Mouse (Mus musculus): ENCODE data around the gene Slc25a36. TPM values are rescaled to one million over a fixed set of nuclear protein-coding genes. Genes with fewer than 3 reads are reported as not detected.
A peak's percentile ranks its signal among the peaks of the same experiment; 100 is the strongest.

The Slc25a36 gene
- total and polyA plus RNA-seq, 2 experiments, result 0.95 to 8.3 TPM

DNA sequence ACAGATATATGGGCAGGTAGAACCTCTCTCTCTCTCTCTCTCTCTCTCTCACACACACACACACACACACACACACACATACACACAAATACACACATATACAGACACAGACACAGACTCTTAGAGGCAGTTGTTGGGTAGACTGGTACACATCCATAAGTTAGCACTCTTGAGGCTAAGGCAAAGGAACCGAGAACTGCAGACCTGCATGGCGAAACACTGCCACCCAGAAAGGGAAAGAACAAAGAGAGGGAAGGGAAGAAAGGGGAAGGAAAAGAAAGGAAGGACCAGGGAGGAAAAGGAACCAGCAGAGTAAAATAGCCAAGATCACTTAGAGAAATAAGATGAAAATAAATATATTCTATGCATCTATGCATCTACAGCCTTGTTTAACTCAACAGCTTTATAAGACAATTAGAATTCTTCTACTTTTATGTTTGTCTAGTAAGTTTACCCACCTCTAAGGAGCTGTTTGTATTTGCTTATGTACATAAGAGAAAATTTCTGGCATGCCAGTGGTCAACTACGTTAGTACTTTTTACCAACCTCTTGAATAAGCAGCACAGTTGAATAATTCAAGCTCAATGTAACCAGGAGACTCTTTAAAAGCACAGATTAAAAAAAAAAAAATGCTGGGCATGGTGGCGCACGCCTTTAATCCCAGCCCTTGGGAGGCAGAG, 4.3 kb downstream of the Slc25a36 start:
- Histone ChIP-seq H3K27ac (replicated peaks; ENCODE audit: insufficient read depth, low read depth, low read length) (no peak overlapping the region), H3K4me3 (ENCODE audit: insufficient read depth, low read depth, low read length) (no peak overlapping the region), H3K36me3 (ENCODE audit: control insufficient read depth, insufficient read depth, low read length) (no peaks in the 10 kb centered on the region), H3K4me1 (ENCODE audit: control insufficient read depth, insufficient read depth, low read length) (no peaks in the 10 kb centered on the region), H3K9ac (ENCODE audit: low read depth, low read length) (no peak overlapping the region), H3K27me3 (ENCODE audit: control insufficient read depth, insufficient read depth, low read length) (peaks cover 3% of the 10 kb centered on the region; the same call in 1 of the 2 replicates), H3K79me2 (ENCODE audit: control insufficient read depth, insufficient read depth, low read length) (no peaks in the 10 kb centered on the region; the same call in 1 of the 2 replicates)
- no peak for TF ChIP-seq POLR2A (IDR thresholded peaks at IDR 0.05; ENCODE audit: extremely low read depth, insufficient read depth, low read length)
- TF ChIP-seq CTCF (IDR thresholded peaks at IDR 0.05; ENCODE audit: low read depth, low read length), result no peak
- no peak for DNase-seq (ENCODE audit: extremely low read depth, low read depth, low spot score)
- 88% methylated on average over 5 of the region's 5 CpGs for WGBS

DNA sequence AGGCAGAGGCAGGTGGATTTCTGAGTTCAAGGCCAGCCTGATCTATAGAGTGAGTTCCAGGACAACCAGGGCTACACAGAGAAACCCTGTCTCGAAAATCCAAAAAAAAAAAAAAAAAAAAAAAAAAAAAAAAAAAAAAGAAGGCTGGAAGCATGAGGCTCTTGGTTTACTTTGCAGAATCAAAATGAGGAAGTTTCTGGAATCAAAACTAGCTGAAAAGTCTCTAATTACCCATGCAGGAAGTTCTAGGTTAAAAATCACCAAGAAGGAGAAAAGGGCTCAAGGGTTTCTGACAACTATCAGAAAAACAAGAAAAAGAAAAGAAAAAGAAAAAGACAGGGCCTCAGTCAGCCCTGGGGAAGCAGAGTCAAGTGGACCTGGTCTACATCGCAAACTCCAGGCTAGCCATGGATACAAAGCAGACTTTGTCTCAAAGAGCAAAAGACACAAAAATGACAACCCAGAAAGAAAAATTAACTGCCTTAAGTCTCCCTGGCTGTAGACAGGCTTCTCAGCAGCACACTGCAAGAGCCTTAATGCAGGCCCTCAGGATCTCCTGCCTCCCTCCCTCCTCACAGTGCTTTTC, 5.5 kb downstream of the Slc25a36 start:
- H3K27ac ChIP-seq (replicated peaks; ENCODE audit: insufficient read depth, low read depth, low read length), result 0 out of 2 replicates have a peak overlapping the region, but pooled peaks have one; percentile 5
- no peaks in the 10 kb centered on the region for H3K4me1 ChIP-seq (ENCODE audit: control insufficient read depth, insufficient read depth, low read length)
- H3K36me3 ChIP-seq (ENCODE audit: control insufficient read depth, insufficient read depth, low read length), result no peaks in the 10 kb centered on the region
- H3K9ac ChIP-seq (ENCODE audit: low read depth, low read length), result no peak overlapping the region
- TF ChIP-seq CTCF (IDR thresholded peaks at IDR 0.05; ENCODE audit: low read depth, low read length) (no peak), POLR2A (IDR thresholded peaks at IDR 0.05; ENCODE audit: extremely low read depth, insufficient read depth, low read length) (no peak)
- no peak for DNase-seq (ENCODE audit: extremely low read depth, low read depth, low spot score)
- peaks cover 3% of the 10 kb centered on the region; the same call in 1 of the 2 replicates for H3K27me3 ChIP-seq (ENCODE audit: control insufficient read depth, insufficient read depth, low read length)
- WGBS, result 82% methylated on average over 2 of the region's 2 CpGs
- H3K79me2 ChIP-seq (ENCODE audit: control insufficient read depth, insufficient read depth, low read length), result no peaks in the 10 kb centered on the region; the same call in 1 of the 2 replicates
- H3K4me3 ChIP-seq (ENCODE audit: insufficient read depth, low read depth, low read length), result no peak overlapping the region

DNA sequence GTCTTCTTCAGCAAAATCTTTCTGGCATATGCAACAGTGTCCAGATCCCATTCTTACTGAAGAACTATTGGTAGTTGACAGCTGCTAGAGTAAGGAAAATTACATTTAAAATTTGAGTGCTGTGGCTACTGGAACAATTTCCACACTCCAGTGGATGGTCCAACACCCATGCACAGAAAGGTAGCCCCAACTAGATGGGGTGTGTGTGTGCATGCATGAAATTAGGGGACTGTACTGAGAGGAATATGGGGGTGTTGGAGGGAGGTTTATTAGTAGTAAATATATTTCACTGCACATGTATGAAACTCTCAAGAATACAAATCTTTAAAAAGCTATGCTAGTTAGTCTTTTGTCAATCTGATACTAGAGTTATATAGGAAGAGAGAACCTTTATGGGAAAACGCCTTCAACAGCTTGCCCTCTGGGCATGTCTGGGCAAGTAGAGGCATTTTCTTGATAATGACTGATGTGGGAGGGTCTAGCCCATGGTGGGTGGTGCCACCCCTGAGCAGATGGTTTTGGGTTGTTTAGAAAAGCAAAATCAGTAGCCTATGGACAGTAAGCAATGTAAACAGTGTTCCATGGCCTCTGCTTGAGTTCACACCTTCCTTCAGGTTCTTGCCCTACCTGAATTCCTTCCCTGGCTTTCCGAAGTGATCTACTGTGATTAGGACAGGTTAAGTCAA, 7.4 kb downstream of the Slc25a36 start:
- Histone ChIP-seq H3K36me3 (ENCODE audit: control insufficient read depth, insufficient read depth, low read length) (no peaks in the 10 kb centered on the region), H3K27me3 (ENCODE audit: control insufficient read depth, insufficient read depth, low read length) (peaks cover 3% of the 10 kb centered on the region; the same call in 1 of the 2 replicates), H3K9ac (ENCODE audit: low read depth, low read length) (no peak overlapping the region), H3K27ac (replicated peaks; ENCODE audit: insufficient read depth, low read depth, low read length) (no peak overlapping the region), H3K79me2 (ENCODE audit: control insufficient read depth, insufficient read depth, low read length) (no peaks in the 10 kb centered on the region; the same call in 1 of the 2 replicates), H3K4me3 (ENCODE audit: insufficient read depth, low read depth, low read length) (no peak overlapping the region), H3K4me1 (ENCODE audit: control insufficient read depth, insufficient read depth, low read length) (no peaks in the 10 kb centered on the region)
- TF ChIP-seq POLR2A (IDR thresholded peaks at IDR 0.05; ENCODE audit: extremely low read depth, insufficient read depth, low read length), result no peak
- no peak for TF ChIP-seq CTCF (IDR thresholded peaks at IDR 0.05; ENCODE audit: low read depth, low read length)
- 68% methylated on average over 2 of the region's 2 CpGs for WGBS
- DNase-seq (ENCODE audit: extremely low read depth, low read depth, low spot score), result no peak

DNA sequence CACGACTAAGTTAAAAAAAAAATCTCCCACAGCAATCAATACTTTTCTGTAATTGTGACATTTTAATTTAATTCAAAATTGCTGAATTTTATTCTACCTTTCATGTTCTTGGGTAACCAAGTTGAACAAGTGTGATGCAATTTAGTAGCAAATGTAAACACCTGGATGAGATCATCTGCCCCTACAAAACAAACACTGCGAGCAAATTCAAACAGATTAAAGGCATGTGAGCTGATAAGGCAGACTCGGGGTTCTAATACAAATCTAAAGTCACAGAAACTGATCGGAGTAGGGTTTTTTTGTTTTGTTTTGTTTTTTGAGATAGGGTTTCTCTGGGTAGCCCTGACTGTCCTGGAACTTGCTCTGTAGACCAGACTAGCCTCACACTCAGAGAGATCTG, 12.0 kb downstream of the Slc25a36 start:
- Histone ChIP-seq H3K4me1 (ENCODE audit: control insufficient read depth, insufficient read depth, low read length) (no peaks in the 10 kb centered on the region), H3K79me2 (ENCODE audit: control insufficient read depth, insufficient read depth, low read length) (no peaks in the 10 kb centered on the region), H3K36me3 (ENCODE audit: control insufficient read depth, insufficient read depth, low read length) (no peaks in the 10 kb centered on the region), H3K27ac (replicated peaks; ENCODE audit: insufficient read depth, low read depth, low read length) (no peak overlapping the region), H3K4me3 (ENCODE audit: insufficient read depth, low read depth, low read length) (no peak overlapping the region), H3K27me3 (ENCODE audit: control insufficient read depth, insufficient read depth, low read length) (peaks cover 9% of the 10 kb centered on the region; the same call in 1 of the 2 replicates), H3K9ac (ENCODE audit: low read depth, low read length) (no peak overlapping the region)
- TF ChIP-seq POLR2A (IDR thresholded peaks at IDR 0.05; ENCODE audit: extremely low read depth, insufficient read depth, low read length) (no peak), CTCF (IDR thresholded peaks at IDR 0.05; ENCODE audit: low read depth, low read length) (no peak)
- 21% methylated on average over 4 of the region's 4 CpGs for WGBS
- DNase-seq (ENCODE audit: extremely low read depth, low read depth, low spot score), result peak; percentile 73

DNA sequence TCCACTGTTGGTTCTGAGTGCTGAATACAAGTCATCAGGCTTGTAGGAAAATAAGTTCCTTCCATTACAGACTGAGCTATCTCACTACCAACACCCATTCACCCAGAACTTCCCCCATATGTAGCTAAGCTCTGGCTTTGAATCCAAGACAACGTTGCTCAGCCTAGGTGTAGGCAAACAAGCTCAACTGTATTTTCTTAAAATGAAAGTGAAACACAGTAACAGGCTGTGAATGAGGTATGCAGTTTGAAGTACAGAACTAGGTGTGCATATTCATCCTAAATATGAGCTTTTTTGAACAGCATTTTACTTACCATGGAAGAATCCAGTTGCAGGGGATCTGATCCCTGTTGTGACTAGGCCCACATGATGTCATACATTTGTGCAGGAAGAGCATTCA, 14.8 kb downstream of the Slc25a36 start:
- peaks cover 9% of the 10 kb centered on the region; the same call in 1 of the 2 replicates for H3K27me3 ChIP-seq (ENCODE audit: control insufficient read depth, insufficient read depth, low read length)

More for the DNA sequence above, 14.8 kb downstream of the Slc25a36 start:
- WGBS, result 52% methylated on average over 1 of the region's 1 CpGs
- Histone ChIP-seq H3K4me1 (ENCODE audit: control insufficient read depth, insufficient read depth, low read length) (no peaks in the 10 kb centered on the region), H3K36me3 (ENCODE audit: control insufficient read depth, insufficient read depth, low read length) (no peaks in the 10 kb centered on the region), H3K27ac (replicated peaks; ENCODE audit: insufficient read depth, low read depth, low read length) (no peak overlapping the region), H3K4me3 (ENCODE audit: insufficient read depth, low read depth, low read length) (no peak overlapping the region), H3K9ac (ENCODE audit: low read depth, low read length) (no peak overlapping the region), H3K79me2 (ENCODE audit: control insufficient read depth, insufficient read depth, low read length) (no peaks in the 10 kb centered on the region)
- DNase-seq (ENCODE audit: extremely low read depth, low read depth, low spot score), result no peak
- TF ChIP-seq CTCF (IDR thresholded peaks at IDR 0.05; ENCODE audit: low read depth, low read length) (no peak), POLR2A (IDR thresholded peaks at IDR 0.05; ENCODE audit: extremely low read depth, insufficient read depth, low read length) (no peak)

All from liver, adult 2 months (tissue).